Mouse (Mus musculus): ENCODE data around the gene Psmd7.

- TF ChIP-seq CTCF (IDR thresholded peaks at IDR 0.05) (no peak), EP300 (IDR thresholded peaks at IDR 0.05; ENCODE audit: insufficient read depth, low read depth, low read length) (no peak)
These were observed 9.7 kb downstream of the Psmd7 start for GRCm38 (mm10) chr8:107578541-107578940.

Data from heart, adult 2 months (tissue).